Mouse (Mus musculus) G1E (cell line): ENCODE results near the gene Pomt2. TPM values are rescaled to one million over a fixed set of nuclear protein-coding genes. Genes with fewer than 3 reads are reported as not detected.

ENCODE experiments used
- ATAC-seq: 2 replicates; pipeline ENCODE4 v1.8.0; 2016; ENCODE audit warnings: mild to moderate bottlenecking; ENCODE audit not compliant: insufficient number of reproducible peaks, poor library complexity, low FRiP score, severe bottlenecking; ENCODE audit errors: extremely low read depth
- DNase-seq: peaks from one replicate; pipeline ENCODE4 v3.0.0; 2012; ENCODE audit warnings: low spot score
- H3K27me3 ChIP-seq: 2 replicates; pipeline ENCODE4 v1.6.1; 2012; ENCODE audit warnings: mild to moderate bottlenecking, low read length, inconsistent platforms; ENCODE audit not compliant: insufficient read depth
- H3K36me3 ChIP-seq: replicated peaks from 2 replicates; pipeline ENCODE3; 2012; ENCODE audit warnings: mild to moderate bottlenecking, inconsistent platforms
- H3K4me1 ChIP-seq: 2 replicates; pipeline ENCODE4 v1.6.1; 2012; ENCODE audit warnings: low read depth, low read length, inconsistent platforms, mixed read lengths; ENCODE audit not compliant: insufficient read depth
- H3K4me3 ChIP-seq: 2 replicates; pipeline ENCODE4 v1.5.1; 2012; ENCODE audit warnings: low read depth, mild to moderate bottlenecking, inconsistent platforms, low read length, moderate library complexity, mixed read lengths
- H3K9me3 ChIP-seq: replicated peaks from 2 replicates; pipeline ENCODE4 v1.6.1; 2012; ENCODE audit warnings: inconsistent platforms
- CTCF ChIP-seq: IDR thresholded peaks from 2 replicates; pipeline ENCODE4 v1.5.1; 2012; ENCODE audit warnings: low read depth, low read length, inconsistent platforms, mixed read lengths
- GATA1 ChIP-seq: IDR thresholded peaks from 2 replicates; pipeline ENCODE4 v1.6.1; 2012; ENCODE audit warnings: borderline replicate concordance, low read length, inconsistent platforms, mixed read lengths
- GATA2 ChIP-seq: IDR thresholded peaks from 2 replicates; pipeline ENCODE4 v1.6.1; 2012; ENCODE audit warnings: low read depth, low read length, inconsistent platforms, borderline replicate concordance
- POLR2AphosphoS5 ChIP-seq: IDR thresholded peaks from 2 replicates; pipeline ENCODE4 v1.6.1; 2012; ENCODE audit warnings: low read depth, low read length, inconsistent platforms; ENCODE audit not compliant: insufficient replicate concordance
- TAL1 ChIP-seq: conservative IDR thresholded peaks from 2 replicates; pipeline ENCODE4 v1.6.1; 2012; ENCODE audit warnings: low read depth, low read length, inconsistent platforms, mixed read lengths
- polyA plus RNA-seq: library from polyadenylated mRNA; stranded (reverse); fragments of >175 nt; gene quantifications from 2 replicates; pipeline ENCODE4 v1.2.3, GENCODE M21; 2012
- total RNA-seq, 2 experiments: library from RNA; stranded (forward) in 1 of 2; stranded (reverse) in 1 of 2; fragments of 200-1000 nt in 1 of 2; fragments of >200 nt in 1 of 2; fragmentation: Nextera tagmentation in 1 of 2; gene quantifications; 2 replicates each; pipeline ENCODE4 v1.2.3; 2014 to 2017

Gene Pomt2
- total and polyA plus RNA-seq, 3 experiments, result 5.3 to 14.0 (median 11.9) TPM

GRCm38 (mm10) chr12:87093249-87093648 is 54.5 kb downstream of the Pomt2 start:
- peaks cover 38% of the 10 kb centered on the region for H3K27me3 ChIP-seq
- DNase-seq (no peak), ATAC-seq (no peak)
- no peaks in the 10 kb centered on the region for H3K9me3 ChIP-seq
- H3K4me3 ChIP-seq, result no peak overlapping the region
- no peak for TF ChIP-seq TAL1
- no peak for TF ChIP-seq GATA2
- no peak for TF ChIP-seq GATA1
- TF ChIP-seq CTCF, result no peak
- no peak for TF ChIP-seq POLR2AphosphoS5
- no peaks in the 10 kb centered on the region for H3K36me3 ChIP-seq
- H3K4me1 ChIP-seq, result peaks cover 3% of the 10 kb centered on the region; the same call in 1 of the 2 replicates

- DNase-seq (no peak), ATAC-seq (no peak)
- TF ChIP-seq POLR2AphosphoS5 (no peak), GATA2 (no peak), GATA1 (no peak), TAL1 (no peak), CTCF (no peak)
- Histone ChIP-seq H3K4me3 (no peak overlapping the region), H3K27me3 (peaks cover 26% of the 10 kb centered on the region), H3K4me1 (peaks cover 3% of the 10 kb centered on the region; the same call in 1 of the 2 replicates), H3K36me3 (no peaks in the 10 kb centered on the region), H3K9me3 (no peaks in the 10 kb centered on the region)
Measured at GRCm38 (mm10) chr12:87091916-87092315, 55.9 kb downstream of the Pomt2 start.

GRCm38 (mm10) chr12:87089701-87090100 is 58.1 kb downstream of the Pomt2 start:
- ATAC-seq (no peak), DNase-seq (no peak)
- Histone ChIP-seq H3K4me3 (no peak overlapping the region), H3K9me3 (no peaks in the 10 kb centered on the region), H3K36me3 (no peaks in the 10 kb centered on the region), H3K27me3 (peaks cover 26% of the 10 kb centered on the region), H3K4me1 (peaks cover 3% of the 10 kb centered on the region; the same call in 1 of the 2 replicates)
- TF ChIP-seq GATA1, result no peak
- no peak for TF ChIP-seq GATA2
- no peak for TF ChIP-seq POLR2AphosphoS5
- no peak for TF ChIP-seq TAL1
- TF ChIP-seq CTCF, result no peak

GRCm38 (mm10) chr12:87089255-87089654 is 58.5 kb downstream of the Pomt2 start:
- no peak for TF ChIP-seq TAL1
- no peak for TF ChIP-seq GATA2
- no peak for TF ChIP-seq GATA1
- no peak for TF ChIP-seq CTCF
- TF ChIP-seq POLR2AphosphoS5, result no peak
- Histone ChIP-seq H3K4me1 (peaks cover 3% of the 10 kb centered on the region; the same call in 1 of the 2 replicates), H3K4me3 (no peak overlapping the region), H3K9me3 (no peaks in the 10 kb centered on the region), H3K36me3 (no peaks in the 10 kb centered on the region), H3K27me3 (peaks cover 26% of the 10 kb centered on the region)
- DNase-seq, result no peak
- ATAC-seq, result no peak

- ATAC-seq (no peak), DNase-seq (no peak)
- TF ChIP-seq CTCF, result peak; percentile 65
- no peak for TF ChIP-seq GATA1
- Histone ChIP-seq H3K4me3 (no peak overlapping the region), H3K27me3 (peaks cover 26% of the 10 kb centered on the region), H3K4me1 (peaks cover 3% of the 10 kb centered on the region; the same call in 1 of the 2 replicates), H3K9me3 (no peaks in the 10 kb centered on the region), H3K36me3 (no peaks in the 10 kb centered on the region)
Measured at GRCm38 (mm10) chr12:87088331-87088730, 59.4 kb downstream of the Pomt2 start.

GRCm38 (mm10) chr12:87087236-87087635 is 60.5 kb downstream of the Pomt2 start:
- Histone ChIP-seq H3K9me3 (no peaks in the 10 kb centered on the region), H3K4me3 (no peak overlapping the region), H3K27me3 (peaks cover 26% of the 10 kb centered on the region), H3K4me1 (peaks cover 3% of the 10 kb centered on the region; the same call in 1 of the 2 replicates), H3K36me3 (no peaks in the 10 kb centered on the region)
- TF ChIP-seq TAL1 (no peak), GATA1 (no peak), GATA2 (no peak), POLR2AphosphoS5 (no peak), CTCF (no peak)
- no peak for DNase-seq
- ATAC-seq, result no peak
